Mouse (Mus musculus) heart, adult 2 months (tissue): Measurements from ENCODE around the gene Adgrg7.

Experiments
- CTCF ChIP-seq: fragments of 200-600 bp; IDR thresholded peaks from 2 replicates; pipeline ENCODE4 v1.8.1; 2022; ENCODE audit warnings: antibody characterized with exemption, mild to moderate bottlenecking, moderate library complexity
- EP300 ChIP-seq: fragments of 200-500 bp; IDR thresholded peaks from 2 replicates; pipeline ENCODE4 v1.6.1; 2011; ENCODE audit warnings: low read depth, low read length, control low read depth; ENCODE audit not compliant: insufficient read depth

- TF ChIP-seq CTCF: no peak
- TF ChIP-seq EP300: no peak
Observed at GRCm38 (mm10) chr16:56795481-56796139, at the start of gene Adgrg7.
